Mouse (Mus musculus) forebrain, embryonic 12.5 days (tissue): ENCODE results near the gene Tbc1d21. TPM values are rescaled to one million over a fixed set of nuclear protein-coding genes. Genes with fewer than 3 reads are reported as not detected.

Source experiments
- ATAC-seq: fragments of 200-750 bp; cut with Nextera tagmentation; 2 replicates; pipeline ENCODE4 v1.8.0; 2017; ENCODE audit warnings: moderate TSS enrichment; ENCODE audit not compliant: low FRiP score
- H3K27ac ChIP-seq: fragments of 300-500 bp; sonication (generic); 2 replicates; pipeline ENCODE4 v1.5.1; 2016; ENCODE audit warnings: mild to moderate bottlenecking
- H3K27me3 ChIP-seq: fragments of 300-500 bp; sonication (generic); 2 replicates; pipeline ENCODE4 v1.6.1; 2016; ENCODE audit warnings: mild to moderate bottlenecking
- H3K36me3 ChIP-seq: fragments of 300-500 bp; sonication (generic); replicated peaks from 2 replicates; pipeline ENCODE4 v1.6.1; 2016; ENCODE audit warnings: mild to moderate bottlenecking
- H3K4me1 ChIP-seq: fragments of 300-500 bp; sonication (generic); 2 replicates; pipeline ENCODE4 v1.6.1; 2016
- H3K4me2 ChIP-seq: fragments of 300-500 bp; sonication (generic); 2 replicates; pipeline ENCODE4 v1.6.1; 2016; ENCODE audit warnings: mild to moderate bottlenecking, moderate library complexity
- H3K4me3 ChIP-seq: fragments of 300-500 bp; sonication (generic); replicated peaks from 2 replicates; pipeline ENCODE4 v1.5.1; 2016; ENCODE audit warnings: mild to moderate bottlenecking
- H3K9ac ChIP-seq: fragments of 300-500 bp; sonication (generic); 2 replicates; pipeline ENCODE4 v1.6.1; 2016; ENCODE audit warnings: mild to moderate bottlenecking
- H3K9me3 ChIP-seq: fragments of 300-500 bp; sonication (generic); 2 replicates; pipeline ENCODE4 v1.6.1; 2016
- WGBS: fragments of 180-500 bp; shearing (Covaris S2); methylation state at CpG from one replicate; pipeline ENCODE4 v1.1.7; 2016; 5-methylcytosine and 5-hydroxymethylcytosine counted together
- polyA plus RNA-seq: library from polyadenylated mRNA; unstranded; fragments of >200 nt; fragmentation: Nextera tagmentation; extraction: Ambion mirVana; gene quantifications from 2 replicates; pipeline ENCODE4 v1.2.1, GENCODE M21; 2016

Tbc1d21 gene
- polyA plus RNA-seq, 1 experiment from 2014 or later: not detected

DNA sequence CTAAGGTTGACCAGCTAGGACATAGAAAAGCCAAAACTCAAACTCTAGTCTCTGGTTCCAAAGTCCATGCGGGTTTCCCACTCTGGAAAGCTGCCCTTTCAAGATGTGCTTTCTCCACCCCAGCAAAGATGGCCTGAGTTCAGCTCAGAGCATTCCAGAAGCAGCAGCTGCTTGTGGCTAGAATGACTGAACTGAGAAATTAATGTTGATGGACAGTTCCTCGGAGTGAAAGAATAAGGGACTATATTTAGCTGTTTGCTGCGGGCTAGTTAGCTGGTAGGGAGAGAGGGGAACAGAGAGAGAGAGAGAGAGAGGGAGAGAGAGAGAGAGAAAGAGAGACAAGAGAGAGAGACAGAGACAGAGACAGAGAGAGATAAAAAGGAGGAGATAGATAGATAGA lies 39.0 kb downstream of the Tbc1d21 start:
- Histone ChIP-seq H3K4me1 (peaks cover 11% of the 10 kb centered on the region), H3K4me3 (no peak overlapping the region), H3K9me3 (no peaks in the 10 kb centered on the region), H3K27me3 (no peaks in the 10 kb centered on the region), H3K36me3 (no peaks in the 10 kb centered on the region), H3K4me2 (no peak overlapping the region), H3K9ac (no peak overlapping the region), H3K27ac (no peak overlapping the region)
- ATAC-seq: no peak
- 80% methylated on average over 3 of the region's 3 CpGs for WGBS

DNA sequence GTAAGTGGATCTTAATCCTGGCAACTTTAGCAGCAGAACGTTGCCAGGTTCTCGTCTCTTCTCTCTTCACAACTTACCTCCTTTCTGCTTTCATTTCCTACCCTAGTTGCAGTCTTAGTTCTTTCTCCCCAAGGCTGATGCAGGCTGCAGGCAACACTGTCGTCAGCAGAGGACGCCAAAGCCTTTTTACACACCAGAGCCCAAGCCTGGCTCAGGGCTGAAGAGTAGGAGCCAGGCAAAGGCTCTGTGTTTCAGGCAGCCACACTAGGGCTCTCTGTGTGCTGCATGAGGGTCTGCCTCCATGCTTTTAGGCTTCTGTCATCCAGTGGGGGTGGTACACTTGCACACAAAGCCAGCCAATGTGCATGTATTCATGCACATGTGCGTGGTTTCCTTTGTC lies 40.0 kb downstream of the Tbc1d21 start:
- H3K4me1 ChIP-seq: peaks cover 14% of the 10 kb centered on the region
- H3K27me3 ChIP-seq: no peaks in the 10 kb centered on the region
- no peaks in the 10 kb centered on the region for H3K9me3 ChIP-seq
- 20% methylated on average over 5 of the region's 5 CpGs for WGBS
- H3K4me2 ChIP-seq: no peak overlapping the region
- peak; percentile 69; the same call in 1 of the 2 replicates for ATAC-seq
- no peak overlapping the region for H3K9ac ChIP-seq
- H3K4me3 ChIP-seq: no peak overlapping the region
- no peaks in the 10 kb centered on the region for H3K36me3 ChIP-seq
- no peak overlapping the region for H3K27ac ChIP-seq

DNA sequence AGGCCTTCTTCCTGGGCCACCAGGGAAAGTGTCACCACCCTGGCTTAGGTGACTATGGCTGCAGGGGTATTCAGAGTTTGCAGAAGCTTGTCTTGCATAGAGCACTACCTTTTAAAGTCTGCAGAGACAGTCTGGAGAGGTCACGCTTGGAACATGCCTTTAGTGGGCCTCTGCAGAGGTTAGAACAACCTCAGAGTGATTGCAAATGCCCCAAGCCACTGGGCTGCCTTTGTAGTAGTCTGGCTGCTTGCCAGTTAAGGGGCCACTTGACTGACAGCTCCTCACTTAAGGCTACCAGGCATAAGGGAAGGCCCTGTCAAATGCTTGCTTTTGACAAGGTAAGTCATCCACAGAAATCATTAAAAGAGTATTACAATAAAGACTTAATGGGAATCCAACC lies 42.9 kb downstream of the Tbc1d21 start:
- ATAC-seq: no peak
- peak overlapping the region; percentile 9; the same call in 1 of the 2 replicates for H3K27ac ChIP-seq
- H3K27me3 ChIP-seq: no peaks in the 10 kb centered on the region
- H3K4me3 ChIP-seq: no peak overlapping the region
- H3K4me2 ChIP-seq: no peak overlapping the region
- H3K9me3 ChIP-seq: no peaks in the 10 kb centered on the region
- H3K9ac ChIP-seq: no peak overlapping the region
- no peaks in the 10 kb centered on the region for H3K36me3 ChIP-seq
- WGBS: 30% methylated on average over 1 of the region's 1 CpGs
- peaks cover 14% of the 10 kb centered on the region for H3K4me1 ChIP-seq

DNA sequence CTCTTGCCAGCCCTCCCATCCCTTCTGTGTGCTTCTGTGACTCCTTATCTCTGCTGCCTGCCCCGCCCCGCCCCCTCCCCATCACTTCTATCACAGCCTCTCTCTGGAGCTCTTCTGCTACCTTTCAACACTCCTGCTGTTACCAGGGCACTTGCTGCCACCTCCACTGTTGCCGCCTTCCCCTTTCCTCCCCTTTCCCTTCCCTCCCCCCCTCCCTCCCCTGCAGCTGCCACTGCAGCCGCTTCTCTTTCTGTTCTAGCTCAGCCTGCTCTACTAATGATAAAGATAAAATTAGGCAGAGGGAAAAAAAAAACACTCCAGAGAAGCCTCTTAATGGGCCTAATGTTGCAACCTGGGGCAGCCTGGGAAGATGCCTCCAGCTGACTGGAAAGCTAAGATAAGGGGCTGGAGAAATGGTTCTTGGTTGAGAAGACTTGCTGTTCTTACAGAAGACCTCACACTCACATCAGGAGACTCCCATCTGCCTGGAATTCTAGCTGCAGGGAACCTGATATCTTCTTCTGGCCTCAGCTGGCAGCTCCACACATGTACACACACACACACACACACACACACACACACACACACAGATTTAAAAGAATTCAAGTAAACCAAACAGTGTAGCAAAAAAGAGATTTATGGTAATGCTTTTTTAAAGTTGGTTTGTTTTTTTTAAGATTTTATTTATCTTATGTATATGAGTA lies 43.6 kb downstream of the Tbc1d21 start:
- Histone ChIP-seq H3K27me3 (no peaks in the 10 kb centered on the region), H3K4me1 (peaks cover 14% of the 10 kb centered on the region), H3K4me2 (no peak overlapping the region), H3K9ac (no peak overlapping the region), H3K27ac (peak overlapping the region; percentile 65), H3K4me3 (no peak overlapping the region), H3K9me3 (no peaks in the 10 kb centered on the region), H3K36me3 (no peaks in the 10 kb centered on the region)
- WGBS: 9% methylated on average over 4 of the region's 4 CpGs
- no peak for ATAC-seq

DNA sequence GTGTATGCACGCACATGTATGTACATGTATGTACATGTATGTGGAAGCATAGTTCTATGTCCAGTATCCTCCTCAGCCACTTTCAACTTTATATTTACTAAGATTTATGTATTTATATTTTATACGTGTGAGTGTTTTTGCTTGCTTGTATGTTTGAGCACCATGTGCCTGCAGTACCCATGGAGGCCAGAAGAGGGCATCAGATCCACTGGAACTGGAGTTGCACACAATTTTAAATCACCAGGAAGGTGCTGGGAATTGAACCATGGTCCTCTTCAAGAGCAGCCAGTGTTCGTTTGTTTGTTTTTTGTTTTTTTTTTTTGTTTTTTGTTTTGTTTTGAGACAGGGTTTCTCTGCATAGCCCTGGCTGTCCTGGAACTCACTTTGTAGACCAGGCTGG lies 48.6 kb downstream of the Tbc1d21 start:
- Histone ChIP-seq H3K9ac (no peak overlapping the region), H3K9me3 (no peaks in the 10 kb centered on the region), H3K4me1 (peaks cover 7% of the 10 kb centered on the region), H3K36me3 (no peaks in the 10 kb centered on the region), H3K4me3 (no peak overlapping the region), H3K27me3 (no peaks in the 10 kb centered on the region), H3K27ac (no peak overlapping the region), H3K4me2 (no peak overlapping the region)
- WGBS: 96% methylated on average over 3 of the region's 3 CpGs
- ATAC-seq: no peak

DNA sequence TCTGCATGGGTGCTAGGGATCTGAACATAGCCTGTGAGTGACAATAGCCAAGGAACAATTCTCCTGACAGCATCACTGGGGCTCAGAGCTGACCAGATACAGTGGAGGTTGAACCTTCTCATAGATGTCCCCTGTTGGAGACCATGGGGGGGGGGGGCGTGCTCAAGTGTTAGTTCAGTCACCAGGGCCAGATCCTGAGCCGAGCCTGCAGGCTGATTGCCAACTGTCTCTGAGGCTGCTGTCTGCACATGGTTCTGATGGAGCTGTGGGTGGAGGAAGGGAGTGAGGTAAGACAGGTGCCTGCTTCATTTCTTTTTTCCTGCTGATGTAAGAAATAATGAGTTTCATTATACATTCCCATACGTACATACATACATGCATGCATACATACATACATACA lies 51.9 kb downstream of the Tbc1d21 start:
- no peaks in the 10 kb centered on the region for H3K9me3 ChIP-seq
- H3K4me3 ChIP-seq: no peak overlapping the region
- no peak for ATAC-seq
- H3K27ac ChIP-seq: no peak overlapping the region
- WGBS: 73% methylated on average over 3 of the region's 3 CpGs
- H3K36me3 ChIP-seq: no peaks in the 10 kb centered on the region
- H3K4me2 ChIP-seq: no peak overlapping the region
- no peak overlapping the region for H3K9ac ChIP-seq
- peaks cover 23% of the 10 kb centered on the region for H3K4me1 ChIP-seq
- H3K27me3 ChIP-seq: peaks cover 12% of the 10 kb centered on the region

DNA sequence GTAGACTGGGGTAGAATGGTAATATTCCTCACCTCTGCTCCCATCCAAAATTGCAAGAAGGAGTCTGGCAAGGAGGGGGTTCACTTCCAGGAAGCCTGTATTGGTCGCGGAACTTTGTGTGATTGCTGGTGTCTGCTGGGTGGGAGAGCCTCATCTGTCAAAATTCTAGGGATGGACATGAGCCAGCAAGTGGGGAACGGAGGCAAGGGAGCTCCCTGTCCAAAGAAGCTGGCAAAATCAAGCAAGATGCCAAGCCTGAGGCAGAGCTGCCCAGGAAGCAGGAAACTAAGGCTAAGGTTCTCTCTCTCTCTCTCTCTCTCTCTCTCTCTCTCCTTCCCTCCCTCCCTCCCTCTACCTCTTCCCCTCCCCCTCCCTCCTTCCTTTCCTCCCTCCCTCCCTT lies 52.9 kb downstream of the Tbc1d21 start:
- Histone ChIP-seq H3K36me3 (no peaks in the 10 kb centered on the region), H3K4me2 (no peak overlapping the region), H3K4me1 (peaks cover 33% of the 10 kb centered on the region), H3K9ac (no peak overlapping the region), H3K9me3 (no peaks in the 10 kb centered on the region), H3K4me3 (no peak overlapping the region), H3K27ac (no peak overlapping the region), H3K27me3 (peaks cover 21% of the 10 kb centered on the region)
- no peak for ATAC-seq
- 83% methylated on average over 3 of the region's 3 CpGs for WGBS

DNA sequence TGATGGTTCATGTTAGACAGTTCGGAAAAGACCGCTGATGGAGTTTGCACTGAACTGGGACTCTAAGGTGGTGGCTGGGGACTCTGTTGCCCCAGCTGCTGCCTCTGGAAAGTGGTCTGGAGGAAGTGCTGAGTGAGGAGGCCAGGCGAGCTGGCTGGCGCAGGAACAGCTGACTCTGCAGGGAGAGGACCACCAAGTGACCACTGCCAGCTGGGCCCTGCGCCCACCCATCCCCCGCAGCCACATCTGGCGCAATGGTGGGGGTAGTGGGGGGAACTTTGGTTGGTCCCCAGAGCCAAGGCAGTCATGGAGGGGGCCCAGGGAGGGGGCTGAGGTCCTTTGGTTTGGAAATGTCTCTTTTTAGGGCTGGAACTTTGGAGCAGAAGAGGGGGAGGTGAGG lies 53.5 kb downstream of the Tbc1d21 start:
- WGBS: 74% methylated on average over 7 of the region's 7 CpGs
- no peak overlapping the region for H3K9ac ChIP-seq
- no peaks in the 10 kb centered on the region for H3K9me3 ChIP-seq
- H3K4me3 ChIP-seq: no peak overlapping the region
- H3K27ac ChIP-seq: no peak overlapping the region
- peaks cover 39% of the 10 kb centered on the region for H3K4me1 ChIP-seq
- no peak for ATAC-seq
- no peak overlapping the region for H3K4me2 ChIP-seq
- no peaks in the 10 kb centered on the region for H3K36me3 ChIP-seq
- H3K27me3 ChIP-seq: peaks cover 27% of the 10 kb centered on the region

DNA sequence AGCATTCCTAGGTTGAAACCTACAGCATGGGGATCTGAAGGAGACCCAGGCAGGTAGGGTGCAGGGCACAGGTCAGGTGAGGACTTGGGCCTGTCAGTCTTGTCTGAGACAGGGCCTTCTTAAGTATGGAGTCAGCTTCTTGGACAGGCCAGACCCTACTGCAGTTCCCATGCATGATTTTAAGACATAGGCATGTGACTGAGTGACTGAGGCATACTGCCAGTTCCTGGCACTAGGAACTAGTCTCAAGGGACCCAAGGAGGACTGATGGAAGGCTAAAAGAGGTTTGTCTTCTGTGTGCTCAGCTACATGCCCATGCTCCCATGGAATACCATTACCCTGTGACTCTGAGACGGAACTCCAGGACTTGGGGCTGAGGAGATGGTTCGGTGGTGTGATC lies 54.4 kb downstream of the Tbc1d21 start:
- no peak overlapping the region for H3K9ac ChIP-seq
- no peaks in the 10 kb centered on the region for H3K9me3 ChIP-seq
- H3K4me2 ChIP-seq: no peak overlapping the region
- H3K36me3 ChIP-seq: no peaks in the 10 kb centered on the region
- peaks cover 42% of the 10 kb centered on the region for H3K4me1 ChIP-seq
- WGBS: 92% methylated on average over 2 of the region's 2 CpGs
- peak overlapping the region; percentile 71; the same call in 1 of the 2 replicates for H3K27ac ChIP-seq
- peaks cover 37% of the 10 kb centered on the region for H3K27me3 ChIP-seq
- H3K4me3 ChIP-seq: no peak overlapping the region
- no peak for ATAC-seq

DNA sequence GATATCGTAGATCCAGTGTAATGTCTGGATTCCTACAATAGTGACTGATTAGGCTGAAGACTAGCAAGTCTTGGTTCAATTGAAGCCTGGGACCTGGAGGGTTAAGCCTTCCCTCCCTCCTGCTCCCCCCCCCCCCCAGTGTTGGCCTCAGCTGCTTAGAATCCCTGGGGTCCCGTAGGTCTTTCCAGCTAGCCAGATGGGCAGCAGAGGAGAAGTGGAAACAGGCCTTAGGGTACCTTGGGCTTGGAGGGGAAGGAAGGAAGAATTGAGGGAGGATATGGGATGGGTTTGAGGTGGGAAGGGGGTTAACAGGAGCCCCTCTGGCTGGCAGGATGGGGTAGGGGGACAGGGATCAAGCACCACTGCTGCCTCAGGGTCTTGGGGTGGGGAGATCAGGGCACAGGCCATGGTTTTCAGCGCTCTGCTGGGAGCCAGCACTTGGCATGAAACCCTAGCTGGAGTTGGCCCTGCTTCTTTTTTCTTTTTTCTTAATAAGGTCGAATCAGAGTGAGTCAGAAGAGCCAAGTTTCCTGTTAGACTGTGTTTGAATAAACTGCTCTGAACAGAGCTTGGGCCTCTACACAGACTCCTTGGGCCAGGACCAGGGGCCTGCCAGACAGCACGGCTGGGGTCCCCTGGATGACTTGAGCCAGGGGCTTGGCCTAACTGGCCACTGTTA lies 55.4 kb downstream of the Tbc1d21 start:
- Histone ChIP-seq H3K36me3 (no peaks in the 10 kb centered on the region), H3K27ac (peak overlapping the region; percentile 71), H3K4me3 (no peak overlapping the region), H3K27me3 (peaks cover 38% of the 10 kb centered on the region), H3K9ac (0 out of 2 replicates have a peak overlapping the region, but pooled peaks have one; percentile 7), H3K4me1 (peaks cover 42% of the 10 kb centered on the region), H3K4me2 (no peak overlapping the region), H3K9me3 (no peaks in the 10 kb centered on the region)
- WGBS: 40% methylated on average over 5 of the region's 5 CpGs
- no peak for ATAC-seq

DNA sequence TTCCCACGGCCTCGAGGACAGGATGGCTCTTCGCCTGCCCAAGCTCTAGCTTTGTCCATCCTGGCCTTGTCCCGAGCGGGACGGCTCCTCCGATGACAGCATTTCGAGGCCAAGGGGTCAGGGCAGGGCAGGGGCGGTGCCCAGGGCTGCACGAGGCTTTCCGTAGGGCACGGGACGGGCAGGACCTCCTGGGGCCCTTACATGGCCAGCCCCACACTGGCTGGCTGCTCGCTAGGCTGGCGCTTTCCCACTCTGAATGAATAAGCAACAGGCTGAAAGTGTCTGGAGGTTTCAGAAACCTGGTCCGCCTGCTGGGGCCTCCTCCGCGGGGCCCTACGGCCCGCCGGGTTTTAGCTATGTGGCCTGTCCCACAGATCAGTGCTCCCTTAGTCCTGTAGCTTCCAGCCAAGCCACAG lies 57.3 kb downstream of the Tbc1d21 start, which contains the start of gene Loxl1:
TSS of gene Loxl1 (minus strand) at position 243 of the 416 bp plus-strand sequence.
- H3K9ac ChIP-seq: peak within 1 kb of the TSS; percentile 50
- peaks cover 41% of the 10 kb centered on the region for H3K27me3 ChIP-seq
- under 1% methylated on average over 21 of the region's 21 CpGs for WGBS
- no peaks in the 10 kb centered on the region for H3K9me3 ChIP-seq
- peak within 1 kb of the TSS; percentile 40 for H3K4me3 ChIP-seq
- ATAC-seq: peak; percentile 48; the same call in 1 of the 2 replicates
- H3K27ac ChIP-seq: peak within 1 kb of the TSS; percentile 50; the same call in 1 of the 2 replicates
- peaks cover 53% of the 10 kb centered on the region for H3K4me1 ChIP-seq
- no peaks in the 10 kb centered on the region for H3K36me3 ChIP-seq
- H3K4me2 ChIP-seq: peak within 1 kb of the TSS; percentile 57

DNA sequence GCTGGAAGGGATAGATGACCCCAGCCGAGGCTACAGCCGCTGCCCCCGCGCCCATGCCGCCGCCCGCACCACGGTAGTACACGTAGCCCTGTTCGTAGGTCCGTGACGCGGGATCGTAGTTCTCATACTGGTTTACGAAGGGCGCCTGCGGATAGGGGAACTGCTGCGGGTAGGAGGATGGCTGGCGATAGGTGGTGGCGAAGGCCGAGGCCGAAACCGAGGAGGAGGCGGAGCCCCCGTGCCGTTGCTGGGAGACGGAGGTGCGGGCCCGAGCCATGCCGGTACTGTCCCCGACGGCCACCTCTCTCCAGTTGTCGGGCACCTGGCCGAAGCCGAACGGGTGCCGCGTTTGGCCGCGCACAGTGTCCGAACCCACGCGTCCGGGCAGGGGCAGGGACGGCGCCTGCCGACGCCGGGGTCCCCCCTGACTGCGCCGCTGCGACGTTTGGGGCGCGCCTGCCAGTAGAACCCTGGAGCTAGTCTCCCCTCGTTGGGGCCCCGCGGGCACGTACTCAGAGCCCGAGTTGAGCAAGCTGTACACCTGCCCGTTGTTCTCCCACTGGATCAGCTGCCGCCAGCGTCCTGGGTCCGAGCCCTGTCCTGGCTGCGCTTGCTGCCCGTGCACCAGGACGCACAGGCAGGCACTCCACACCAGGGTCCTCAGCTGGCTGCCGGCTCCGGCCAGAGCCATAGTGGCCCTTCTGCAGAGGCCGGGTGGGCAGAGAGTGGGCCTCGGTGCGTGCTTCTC lies 57.9 kb downstream of the Tbc1d21 start:
- WGBS: 1% methylated on average over 72 of the region's 72 CpGs
- H3K4me1 ChIP-seq: peaks cover 56% of the 10 kb centered on the region

More for the DNA sequence above, 57.9 kb downstream of the Tbc1d21 start:
- Histone ChIP-seq H3K9me3 (no peaks in the 10 kb centered on the region), H3K36me3 (no peaks in the 10 kb centered on the region), H3K4me3 (peak overlapping the region; percentile 40), H3K27ac (peak overlapping the region; percentile 50; the same call in 1 of the 2 replicates), H3K9ac (peak overlapping the region; percentile 50), H3K4me2 (peak overlapping the region; percentile 57), H3K27me3 (peaks cover 41% of the 10 kb centered on the region)
- ATAC-seq: peak; percentile 56; the same call in 1 of the 2 replicates
